Mouse (Mus musculus) olfactory bulb, adult 2 months (tissue): ENCODE data around the gene Mbd5.

Experiments used
- CTCF ChIP-seq: fragments of 200-500 bp; IDR thresholded peaks from 2 replicates; pipeline ENCODE4 v1.5.1; 2012; ENCODE audit warnings: low read depth, mild to moderate bottlenecking, low read length, moderate library complexity; ENCODE audit not compliant: insufficient read depth
- POLR2A ChIP-seq: fragments of 200-500 bp; IDR thresholded peaks from 2 replicates; pipeline ENCODE4 v1.6.1; 2012; ENCODE audit warnings: mild to moderate bottlenecking, low read depth, low read length, moderate library complexity; ENCODE audit not compliant: insufficient read depth

- TF ChIP-seq CTCF, result no peak
- no peak for TF ChIP-seq POLR2A
These were observed 33.5 kb upstream of the Mbd5 start for GRCm38 (mm10) chr2:48915832-48916231.
